Mouse (Mus musculus): ENCODE results near the gene Pink1. TPM values are rescaled to one million over a fixed set of nuclear protein-coding genes. Genes with fewer than 3 reads are reported as not detected.
A peak's percentile ranks its signal among the peaks of the same experiment; 100 is the strongest.

Pink1 gene
- polyA plus RNA-seq, 1 experiment from 2014 or later, result 57.5 TPM

- 95% methylated on average over 19 of the region's 19 CpGs for WGBS
- Histone ChIP-seq H3K27ac (no peak overlapping the region), H3K4me1 (peaks cover 12% of the 10 kb centered on the region), H3K4me3 (no peak overlapping the region), H3K9me3 (no peaks in the 10 kb centered on the region), H3K27me3 (no peaks in the 10 kb centered on the region), H3K9ac (no peak overlapping the region), H3K36me3 (peaks cover 85% of the 10 kb centered on the region), H3K4me2 (no peak overlapping the region)
- ATAC-seq (ENCODE audit: insufficient number of reproducible peaks, insufficient read depth, low FRiP score, low TSS enrichment, low read depth), result no peak
These were observed 15.7 kb downstream of the Pink1 start for GRCm38 (mm10) chr4:138310311-138310910.

GRCm38 (mm10) chr4:138307739-138308138 is 18.4 kb downstream of the Pink1 start:
- Histone ChIP-seq H3K36me3 (peaks cover 59% of the 10 kb centered on the region), H3K4me3 (no peak overlapping the region), H3K27me3 (no peaks in the 10 kb centered on the region), H3K4me2 (no peak overlapping the region), H3K4me1 (peaks cover 27% of the 10 kb centered on the region), H3K9me3 (no peaks in the 10 kb centered on the region), H3K9ac (no peak overlapping the region), H3K27ac (no peak overlapping the region)
- 95% methylated on average over 12 of the region's 12 CpGs for WGBS
- ATAC-seq (ENCODE audit: insufficient number of reproducible peaks, insufficient read depth, low FRiP score, low TSS enrichment, low read depth), result no peak

- no peaks in the 10 kb centered on the region for H3K9me3 ChIP-seq
- H3K4me3 ChIP-seq, result no peak overlapping the region
- peaks cover 52% of the 10 kb centered on the region for H3K36me3 ChIP-seq
- H3K4me2 ChIP-seq, result no peak overlapping the region
- peaks cover 27% of the 10 kb centered on the region for H3K4me1 ChIP-seq
- H3K9ac ChIP-seq, result no peak overlapping the region
- no peak overlapping the region for H3K27ac ChIP-seq
- no peak for ATAC-seq (ENCODE audit: insufficient number of reproducible peaks, insufficient read depth, low FRiP score, low TSS enrichment, low read depth)
- no peaks in the 10 kb centered on the region for H3K27me3 ChIP-seq
- 85% methylated on average over 3 of the region's 3 CpGs for WGBS
These were observed 19.1 kb downstream of the Pink1 start for GRCm38 (mm10) chr4:138307025-138307424.

GRCm38 (mm10) chr4:138304340-138305104 is 21.6 kb downstream of the Pink1 start, which contains the start of gene Ddost:
Ddost (plus strand) TSS chr4:138304730.
- Histone ChIP-seq H3K27ac (peak within 1 kb of the TSS; percentile 48), H3K36me3 (peaks cover 29% of the 10 kb centered on the region), H3K27me3 (no peaks in the 10 kb centered on the region), H3K4me1 (peaks cover 27% of the 10 kb centered on the region), H3K9me3 (no peaks in the 10 kb centered on the region), H3K4me2 (peak within 1 kb of the TSS; percentile 92), H3K9ac (peak within 1 kb of the TSS; percentile 96), H3K4me3 (peak within 1 kb of the TSS; percentile 98)
- ATAC-seq (ENCODE audit: insufficient number of reproducible peaks, insufficient read depth, low FRiP score, low TSS enrichment, low read depth), result peak; percentile 99
- WGBS, result under 1% methylated on average over 64 of the region's 64 CpGs

- Histone ChIP-seq H3K36me3 (peaks cover 21% of the 10 kb centered on the region), H3K4me3 (peak overlapping the region; percentile 98), H3K9ac (peak overlapping the region; percentile 80), H3K9me3 (no peaks in the 10 kb centered on the region), H3K27ac (peak overlapping the region; percentile 45), H3K27me3 (no peaks in the 10 kb centered on the region), H3K4me2 (peak overlapping the region; percentile 92), H3K4me1 (peaks cover 27% of the 10 kb centered on the region)
- no peak for ATAC-seq (ENCODE audit: insufficient number of reproducible peaks, insufficient read depth, low FRiP score, low TSS enrichment, low read depth)
- 16% methylated on average over 18 of the region's 18 CpGs for WGBS
These were observed 22.4 kb downstream of the Pink1 start for GRCm38 (mm10) chr4:138303742-138304141.

- WGBS, result 92% methylated on average over 3 of the region's 3 CpGs
- H3K4me3 ChIP-seq, result no peak overlapping the region
- H3K4me1 ChIP-seq, result peaks cover 27% of the 10 kb centered on the region
- no peak overlapping the region for H3K27ac ChIP-seq
- no peaks in the 10 kb centered on the region for H3K27me3 ChIP-seq
- ATAC-seq (ENCODE audit: insufficient number of reproducible peaks, insufficient read depth, low FRiP score, low TSS enrichment, low read depth), result no peak
- H3K9ac ChIP-seq, result peak overlapping the region; percentile 80; the same call in 1 of the 2 replicates
- H3K9me3 ChIP-seq, result no peaks in the 10 kb centered on the region
- H3K36me3 ChIP-seq, result peaks cover 15% of the 10 kb centered on the region
- H3K4me2 ChIP-seq, result 0 out of 2 replicates have a peak overlapping the region, but pooled peaks have one; percentile 92
These were observed 23.1 kb downstream of the Pink1 start for GRCm38 (mm10) chr4:138303011-138303410.

- 84% methylated on average over 10 of the region's 10 CpGs for WGBS
These were observed 24.8 kb downstream of the Pink1 start for GRCm38 (mm10) chr4:138301271-138301780.

GRCm38 (mm10) chr4:138293949-138294550 is 32.1 kb downstream of the Pink1 start:
- WGBS, result 76% methylated on average over 11 of the region's 14 CpGs
- Histone ChIP-seq H3K4me2 (no peak overlapping the region), H3K36me3 (no peaks in the 10 kb centered on the region), H3K4me1 (no peaks in the 10 kb centered on the region), H3K27me3 (no peaks in the 10 kb centered on the region), H3K27ac (no peak overlapping the region), H3K9me3 (no peaks in the 10 kb centered on the region), H3K9ac (no peak overlapping the region), H3K4me3 (no peak overlapping the region)
- no peak for ATAC-seq (ENCODE audit: insufficient number of reproducible peaks, insufficient read depth, low FRiP score, low TSS enrichment, low read depth)

More at GRCm38 (mm10) chr4:138301271-138301780, 24.8 kb downstream of the Pink1 start:
- no peaks in the 10 kb centered on the region for H3K27me3 ChIP-seq
- H3K4me2 ChIP-seq, result no peak overlapping the region
- no peak overlapping the region for H3K9ac ChIP-seq
- no peak overlapping the region for H3K27ac ChIP-seq
- no peak overlapping the region for H3K4me3 ChIP-seq
- ATAC-seq (ENCODE audit: insufficient number of reproducible peaks, insufficient read depth, low FRiP score, low TSS enrichment, low read depth), result no peak
- no peaks in the 10 kb centered on the region for H3K36me3 ChIP-seq
- H3K4me1 ChIP-seq, result peaks cover 23% of the 10 kb centered on the region
- H3K9me3 ChIP-seq, result no peaks in the 10 kb centered on the region

GRCm38 (mm10) chr4:138293261-138293948 is 32.7 kb downstream of the Pink1 start:
- Histone ChIP-seq H3K4me2 (no peak overlapping the region), H3K27me3 (no peaks in the 10 kb centered on the region), H3K4me3 (no peak overlapping the region), H3K9ac (no peak overlapping the region), H3K4me1 (no peaks in the 10 kb centered on the region), H3K27ac (no peak overlapping the region), H3K9me3 (no peaks in the 10 kb centered on the region), H3K36me3 (no peaks in the 10 kb centered on the region)
- no peak for ATAC-seq (ENCODE audit: insufficient number of reproducible peaks, insufficient read depth, low FRiP score, low TSS enrichment, low read depth)
- WGBS, result 79% methylated on average over 18 of the region's 18 CpGs

GRCm38 (mm10) chr4:138292028-138292427 is 34.1 kb downstream of the Pink1 start:
- Histone ChIP-seq H3K4me2 (no peak overlapping the region), H3K27me3 (0 out of 2 replicates have a peak, but pooled peaks cover 5% of the 10 kb centered on the region), H3K9ac (no peak overlapping the region), H3K36me3 (no peaks in the 10 kb centered on the region), H3K27ac (no peak overlapping the region), H3K4me1 (no peaks in the 10 kb centered on the region), H3K9me3 (no peaks in the 10 kb centered on the region), H3K4me3 (no peak overlapping the region)
- no peak for ATAC-seq (ENCODE audit: insufficient number of reproducible peaks, insufficient read depth, low FRiP score, low TSS enrichment, low read depth)
- WGBS, result 91% methylated on average over 13 of the region's 13 CpGs

GRCm38 (mm10) chr4:138288691-138289090 is 37.4 kb downstream of the Pink1 start:
- ATAC-seq (ENCODE audit: insufficient number of reproducible peaks, insufficient read depth, low FRiP score, low TSS enrichment, low read depth), result no peak
- Histone ChIP-seq H3K27ac (no peak overlapping the region), H3K27me3 (0 out of 2 replicates have a peak, but pooled peaks cover 5% of the 10 kb centered on the region), H3K9ac (no peak overlapping the region), H3K36me3 (no peaks in the 10 kb centered on the region), H3K4me1 (no peaks in the 10 kb centered on the region), H3K4me3 (no peak overlapping the region), H3K9me3 (0 out of 2 replicates have a peak, but pooled peaks cover 3% of the 10 kb centered on the region), H3K4me2 (no peak overlapping the region)
- WGBS, result 78% methylated on average over 7 of the region's 7 CpGs
